Mouse (Mus musculus): ENCODE results near the gene Sbf1. TPM values are rescaled to one million over a fixed set of nuclear protein-coding genes. Genes with fewer than 3 reads are reported as not detected.

Sbf1 gene
- total RNA-seq (2015) (92.1 and 94.9 TPM in 2 replicates), total RNA-seq (2017) (50.0 and 52.1 TPM in 2 replicates)

- peak; percentile 94 for ATAC-seq (replicated peaks; ENCODE audit: poor library complexity)
Measured at GRCm38 (mm10) chr15:89315190-89315731, at the start of gene Sbf1. TSS of gene Sbf1 (minus strand) at chr15:89315311.

DNA sequence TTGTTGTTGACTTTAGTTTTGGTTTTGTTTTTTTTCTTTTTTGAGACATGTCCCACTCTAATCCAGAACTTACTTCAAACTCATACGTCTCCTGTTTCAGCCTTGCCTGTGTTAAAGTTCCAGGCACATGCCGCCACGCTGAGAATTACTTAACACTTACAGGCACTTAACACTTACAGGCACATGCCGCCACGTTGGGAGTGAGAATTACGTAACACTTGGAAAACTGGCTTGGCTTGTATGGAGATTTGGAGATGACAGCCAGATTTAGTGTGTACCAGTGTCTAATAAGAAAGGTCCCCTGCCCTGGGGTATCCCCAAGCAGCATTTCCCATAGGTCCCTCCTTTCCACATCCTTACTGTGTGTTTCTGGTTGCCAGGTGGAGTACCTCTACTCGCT lies 47.9 kb upstream of the Sbf1 start:
- ATAC-seq (replicated peaks; ENCODE audit: poor library complexity): no peak

DNA sequence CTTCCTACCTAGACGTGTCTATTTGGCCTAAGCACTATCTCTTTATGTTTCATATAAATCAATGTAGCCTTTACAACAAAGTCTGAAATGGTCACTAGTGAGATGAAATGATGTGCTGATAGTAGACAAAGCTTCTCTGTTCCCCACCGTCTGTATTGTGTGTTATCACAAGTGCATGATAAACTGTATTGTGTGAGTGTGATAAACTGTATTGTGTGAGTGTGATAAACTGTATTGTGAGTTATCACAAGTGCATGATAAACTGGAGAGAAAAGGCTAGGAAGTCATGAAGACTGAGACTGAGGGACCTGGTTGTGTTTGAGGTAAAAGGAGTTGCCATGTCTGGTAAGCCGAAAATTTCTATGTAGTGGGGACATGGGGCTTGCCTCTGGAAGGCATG lies 43.7 kb upstream of the Sbf1 start:
- no peak for ATAC-seq (replicated peaks; ENCODE audit: poor library complexity)

DNA sequence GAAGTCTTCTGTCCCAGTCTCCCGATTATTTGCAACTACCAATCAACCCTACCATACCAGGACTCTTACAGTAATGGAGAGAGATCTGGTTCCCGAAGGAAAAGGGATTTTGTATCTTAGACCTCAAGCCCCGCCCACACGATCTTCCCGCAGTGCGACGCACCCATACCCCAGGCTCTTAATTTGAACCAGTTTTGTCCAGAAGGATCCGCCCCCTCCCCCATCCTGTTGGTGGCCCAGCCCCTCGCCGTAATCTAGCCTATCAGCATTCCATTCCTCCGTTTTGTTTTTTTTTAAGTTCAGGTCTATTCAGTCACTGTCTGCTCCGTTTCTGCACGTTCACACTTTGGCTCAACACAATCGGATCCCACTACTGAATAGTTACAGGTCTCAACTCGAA lies 41.3 kb upstream of the Sbf1 start:
- peak; percentile 75 for ATAC-seq (replicated peaks; ENCODE audit: poor library complexity)

GRCm38 (mm10) chr15:89355241-89356187 lies 40.4 kb upstream of the Sbf1 start, which contains the start of the genes Lmf2 and Ncaph2:
TSS of gene Lmf2 (minus strand) at chr15:89355659.
TSS of gene Ncaph2 (plus strand) at chr15:89355719.
- peak; percentile 82 for ATAC-seq (replicated peaks; ENCODE audit: poor library complexity)

DNA sequence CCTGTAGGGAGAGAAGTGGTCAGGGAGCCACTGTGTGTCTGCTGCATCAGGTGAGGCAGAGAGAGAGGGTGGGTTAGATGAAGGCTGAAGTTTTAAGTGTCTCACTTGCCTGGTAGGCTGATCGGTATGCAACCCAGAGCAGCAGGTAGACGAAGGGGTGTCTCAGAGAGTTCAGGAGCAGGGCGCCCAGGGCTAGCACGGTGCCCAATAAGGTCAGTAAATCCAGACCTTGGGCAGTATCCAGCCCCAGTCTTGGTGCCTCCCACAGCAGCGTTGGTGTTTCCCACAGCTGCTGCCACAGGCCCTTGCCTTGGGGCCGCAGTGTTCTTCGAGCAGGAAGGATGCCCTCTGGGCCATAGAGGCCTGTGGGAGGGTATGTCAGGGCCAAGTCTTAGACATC lies 39.3 kb upstream of the Sbf1 start:
- no peak for ATAC-seq (replicated peaks; ENCODE audit: poor library complexity)

GRCm38 (mm10) chr15:89353837-89354236 lies 38.7 kb upstream of the Sbf1 start:
- no peak for ATAC-seq (replicated peaks; ENCODE audit: poor library complexity)

DNA sequence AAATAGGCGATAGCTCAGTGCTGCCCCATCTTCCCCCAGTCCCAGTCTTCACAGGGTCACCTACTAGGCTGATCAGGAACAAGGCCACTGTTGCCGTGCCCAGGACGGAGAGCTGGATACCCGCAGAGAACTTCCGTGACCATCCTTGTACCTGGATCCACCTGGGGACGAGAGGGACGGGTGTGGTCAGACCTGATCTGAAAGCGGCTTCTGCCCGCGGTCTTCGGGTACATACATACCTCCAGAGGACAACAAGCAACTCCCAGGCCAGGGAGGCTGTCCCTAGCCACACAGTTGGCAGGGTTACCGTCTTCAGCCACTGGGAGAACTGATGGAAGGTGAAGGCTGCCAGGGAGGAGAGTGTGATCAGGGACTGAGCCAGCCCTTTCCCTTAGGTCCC lies 37.7 kb upstream of the Sbf1 start:
- ATAC-seq (replicated peaks; ENCODE audit: poor library complexity): no peak

DNA sequence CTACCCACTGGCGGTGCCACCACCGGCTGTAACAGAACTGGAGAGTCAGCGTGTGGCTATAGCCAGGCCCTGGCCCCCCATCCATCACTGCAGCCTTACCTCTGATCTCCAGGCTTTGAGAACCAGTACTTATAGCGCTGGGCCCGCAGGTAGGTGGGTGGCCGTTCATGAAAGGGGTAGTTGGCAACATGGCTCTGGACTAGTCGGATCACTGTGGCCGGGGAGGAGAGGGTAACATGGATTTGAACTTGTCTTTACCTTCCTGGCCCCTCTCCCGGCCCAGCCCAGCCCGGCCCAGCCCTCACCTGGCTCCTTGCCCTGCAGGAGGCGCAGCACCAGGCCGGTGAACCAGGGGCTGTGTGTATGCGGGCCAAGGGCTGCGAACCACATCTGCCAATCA lies 36.9 kb upstream of the Sbf1 start:
- ATAC-seq (replicated peaks; ENCODE audit: poor library complexity): no peak

- no peak for ATAC-seq (replicated peaks; ENCODE audit: poor library complexity)
Measured at GRCm38 (mm10) chr15:89351302-89351701, 36.2 kb upstream of the Sbf1 start.

DNA sequence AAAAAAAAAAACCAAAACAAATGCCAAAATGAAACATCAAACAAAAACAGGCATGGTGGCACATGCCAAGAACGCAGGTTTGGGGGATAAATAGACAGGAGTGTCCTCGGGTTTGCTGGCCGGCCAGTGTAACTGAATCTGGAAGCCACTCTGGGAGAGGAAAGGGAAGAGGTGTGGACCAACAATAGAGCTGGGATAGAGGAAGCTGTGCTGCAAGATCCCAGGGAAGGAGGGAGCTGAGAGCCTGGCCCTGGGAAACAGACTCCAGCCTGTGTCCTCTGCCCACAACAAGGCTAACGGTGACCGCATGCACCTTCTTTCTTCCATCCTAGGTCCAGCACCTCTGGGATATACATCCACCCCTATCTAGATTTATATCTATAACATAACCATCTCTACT lies 35.3 kb upstream of the Sbf1 start:
- no peak for ATAC-seq (replicated peaks; ENCODE audit: poor library complexity)

GRCm38 (mm10) chr15:89343325-89343724 lies 28.2 kb upstream of the Sbf1 start:
- no peak for ATAC-seq (replicated peaks; ENCODE audit: poor library complexity)

DNA sequence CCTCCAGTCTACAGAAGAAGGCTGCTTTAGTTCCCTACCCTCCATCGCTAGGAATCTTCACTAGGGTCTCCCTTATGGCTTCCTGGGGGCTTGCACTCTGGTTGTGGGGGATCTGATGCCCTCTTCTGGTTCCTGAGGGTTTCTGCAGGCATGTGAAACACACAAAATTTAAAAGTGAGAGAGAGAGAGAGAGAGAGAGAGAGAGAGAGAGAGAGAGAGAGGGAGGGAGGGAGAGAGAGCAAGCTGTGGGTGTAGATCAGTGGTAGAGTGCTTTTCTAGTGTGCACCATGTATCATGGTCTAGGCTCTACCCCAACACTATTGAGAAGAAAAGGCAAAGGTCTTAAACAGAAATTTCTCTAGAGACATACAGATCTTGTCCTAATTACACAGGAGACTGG lies 26.6 kb upstream of the Sbf1 start:
- no peak; the same call in 1 of the 2 replicates for ATAC-seq (replicated peaks; ENCODE audit: poor library complexity)

DNA sequence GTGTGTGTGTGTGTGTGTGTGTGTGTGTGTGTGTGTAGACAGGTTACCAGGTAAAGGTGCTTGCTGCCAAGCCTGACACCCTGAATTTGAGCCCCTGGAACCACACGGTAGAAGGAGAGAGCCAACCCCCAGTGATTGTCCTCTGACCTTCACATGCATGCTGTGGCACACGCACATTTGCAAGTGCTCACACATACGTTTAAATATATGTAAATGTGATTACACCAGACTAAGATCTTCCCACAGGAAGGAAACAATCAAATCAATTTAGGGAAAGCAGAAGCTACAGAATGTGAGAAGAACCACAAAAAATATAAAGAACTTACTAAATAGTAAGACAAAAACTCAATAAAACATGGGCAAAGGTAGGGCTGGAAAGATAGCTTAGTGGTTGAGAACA lies 25.0 kb upstream of the Sbf1 start:
- peak; percentile 60; the same call in 1 of the 2 replicates for ATAC-seq (replicated peaks; ENCODE audit: poor library complexity)

DNA sequence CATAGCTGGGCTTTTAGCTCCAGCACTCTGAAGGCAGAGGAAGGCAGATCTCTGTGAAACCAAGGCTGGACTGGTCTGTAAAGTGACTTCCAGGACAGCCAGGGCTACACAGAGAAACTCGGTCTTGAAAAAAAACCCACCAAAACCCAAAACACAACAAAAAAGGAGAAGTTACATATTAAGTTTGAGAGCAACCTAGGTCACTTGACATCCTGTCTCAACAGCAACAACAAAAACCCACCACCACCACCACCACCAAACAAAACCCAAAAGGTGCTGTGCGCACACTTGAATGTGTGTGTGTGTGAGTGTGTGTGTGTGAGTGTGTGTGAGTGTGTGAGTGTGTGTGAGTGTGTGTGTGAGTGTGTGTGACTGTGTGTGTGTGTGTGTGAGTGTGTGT lies 24.6 kb upstream of the Sbf1 start:
- peak; percentile 82 for ATAC-seq (replicated peaks; ENCODE audit: poor library complexity)

- no peak for ATAC-seq (replicated peaks; ENCODE audit: poor library complexity)
Measured at GRCm38 (mm10) chr15:89336422-89336821, 21.3 kb upstream of the Sbf1 start.

DNA sequence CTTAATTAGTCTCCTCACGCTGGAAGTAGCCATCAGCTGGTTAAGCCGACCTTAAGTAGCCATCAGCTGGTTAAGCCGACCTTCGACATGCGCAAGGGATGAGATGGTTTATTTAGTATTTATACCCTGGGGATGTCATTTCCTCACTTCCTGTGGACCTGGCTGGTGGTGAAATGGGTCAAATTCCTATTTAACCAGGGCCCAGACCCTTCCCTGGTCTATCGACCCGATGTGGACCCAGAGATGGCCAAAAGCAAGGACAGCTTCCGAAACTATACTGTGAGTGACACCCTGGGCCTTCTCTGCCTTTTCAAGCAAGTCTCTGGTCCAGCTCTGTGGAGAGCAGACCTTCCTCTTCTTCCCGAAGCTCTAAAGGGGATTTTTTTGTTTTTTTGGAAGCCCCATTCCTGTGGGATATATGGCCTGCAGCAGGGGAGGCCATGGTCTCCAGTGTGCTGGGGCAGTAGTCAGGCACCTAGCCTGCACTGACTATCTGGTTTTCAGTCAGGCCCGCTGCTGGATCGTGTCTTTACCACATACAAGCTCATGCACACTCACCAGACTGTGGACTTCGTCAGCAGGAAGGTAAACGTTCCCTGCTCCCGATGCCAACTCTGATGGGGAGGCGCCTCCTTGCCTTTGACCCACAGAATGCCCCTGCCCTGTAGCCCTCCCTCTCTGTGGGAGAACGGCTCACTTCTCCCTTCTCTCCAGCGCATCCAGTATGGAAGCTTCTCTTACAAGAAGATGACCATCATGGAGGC lies 19.8 kb upstream of the Sbf1 start:
- ATAC-seq (replicated peaks; ENCODE audit: poor library complexity): no peak

- ATAC-seq (replicated peaks; ENCODE audit: poor library complexity): no peak
Measured at GRCm38 (mm10) chr15:89334271-89334670, 19.2 kb upstream of the Sbf1 start, which contains the start of gene Miox. TSS of gene Miox (plus strand) at chr15:89334398.

DNA sequence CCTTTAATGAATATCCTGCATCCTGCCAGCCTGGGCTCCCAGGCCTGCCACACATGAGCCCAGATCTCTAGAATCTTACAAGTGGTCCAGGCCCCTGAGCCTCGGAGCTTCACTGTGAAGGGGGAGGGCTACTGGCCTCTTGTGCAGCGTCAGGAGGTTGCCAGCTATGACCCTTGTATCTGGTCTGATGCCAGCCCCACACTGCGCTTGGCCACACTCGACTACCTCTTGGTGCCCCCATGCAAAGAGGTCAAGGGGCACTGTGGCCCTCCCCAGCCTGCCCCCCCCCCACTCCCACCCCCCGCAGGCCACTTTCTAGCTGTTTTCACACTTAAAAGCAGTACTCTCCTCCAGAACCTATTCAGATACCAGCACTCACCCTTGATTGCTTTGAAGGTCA lies 11.3 kb upstream of the Sbf1 start:
- ATAC-seq (replicated peaks; ENCODE audit: poor library complexity): no peak

GRCm38 (mm10) chr15:89323656-89324055 lies 8.5 kb upstream of the Sbf1 start:
- 0 out of 2 replicates have a peak, but pooled peaks have one; percentile 27 for ATAC-seq (replicated peaks; ENCODE audit: poor library complexity)

All from megakaryocyte progenitor cell, adult 5-6 weeks (primary cell).